Mouse (Mus musculus) forebrain, embryonic 13.5 days (tissue): ENCODE measurements around the gene Lrba. TPM values are rescaled to one million over a fixed set of nuclear protein-coding genes. Genes with fewer than 3 reads are reported as not detected.

Experiments used
- ATAC-seq: fragments of 200-750 bp; cut with Nextera tagmentation; 2 replicates; pipeline ENCODE4 v1.8.0; 2017
- H3K27ac ChIP-seq: fragments of 300-500 bp; sonication (generic); 2 replicates; pipeline ENCODE4 v1.5.1; 2015; ENCODE audit warnings: inconsistent platforms, mild to moderate bottlenecking, moderate library complexity
- H3K27me3 ChIP-seq: fragments of 300-500 bp; sonication (generic); 2 replicates; pipeline ENCODE4 v1.6.1; 2015; ENCODE audit warnings: mild to moderate bottlenecking, inconsistent platforms
- H3K36me3 ChIP-seq: fragments of 300-500 bp; sonication (generic); 2 replicates; pipeline ENCODE4 v1.6.1; 2015; ENCODE audit warnings: mild to moderate bottlenecking, inconsistent platforms; ENCODE audit not compliant: poor library complexity, severe bottlenecking
- H3K4me1 ChIP-seq: fragments of 300-500 bp; sonication (generic); 2 replicates; pipeline ENCODE4 v1.6.1; 2015; ENCODE audit warnings: inconsistent platforms
- H3K4me2 ChIP-seq: fragments of 300-500 bp; sonication (generic); 2 replicates; pipeline ENCODE4 v1.6.1; 2015; ENCODE audit warnings: inconsistent platforms, mild to moderate bottlenecking, moderate library complexity
- H3K4me3 ChIP-seq: fragments of 300-500 bp; sonication (generic); 2 replicates; pipeline ENCODE4 v1.5.1; 2015; ENCODE audit warnings: mild to moderate bottlenecking, inconsistent platforms
- H3K9ac ChIP-seq: fragments of 300-500 bp; sonication (generic); 2 replicates; pipeline ENCODE4 v1.6.1; 2015; ENCODE audit warnings: mild to moderate bottlenecking, inconsistent platforms
- H3K9me3 ChIP-seq: fragments of 300-500 bp; sonication (generic); replicated peaks from 2 replicates; pipeline ENCODE4 v1.6.1; 2016; ENCODE audit warnings: inconsistent platforms
- WGBS: fragments of 180-500 bp; shearing (Covaris S2); methylation state at CpG from one replicate; pipeline ENCODE4 v1.1.7; 2015; 5-methylcytosine and 5-hydroxymethylcytosine counted together
- polyA plus RNA-seq: library from polyadenylated mRNA; unstranded; fragments of >200 nt; fragmentation: Nextera tagmentation; extraction: Ambion mirVana; gene quantifications from 2 replicates; pipeline ENCODE4 v1.2.1, GENCODE M21; 2015

Lrba gene
- polyA plus RNA-seq, 1 experiment from 2014 or later, result 2.1 TPM

- H3K9me3 ChIP-seq, result no peaks in the 10 kb centered on the region
- no peak overlapping the region for H3K4me2 ChIP-seq
- H3K27ac ChIP-seq, result no peak overlapping the region
- no peak overlapping the region for H3K9ac ChIP-seq
- H3K27me3 ChIP-seq, result no peaks in the 10 kb centered on the region
- no peak overlapping the region for H3K4me3 ChIP-seq
- 48% methylated on average over 6 of the region's 6 CpGs for WGBS
- peaks cover 8% of the 10 kb centered on the region for H3K4me1 ChIP-seq
- ATAC-seq, result no peak
- peaks cover 71% of the 10 kb centered on the region for H3K36me3 ChIP-seq
Observed at GRCm38 (mm10) chr3:86796716-86797115, 572.2 kb downstream of the Lrba start.

GRCm38 (mm10) chr3:86797871-86798460, 573.5 kb downstream of the Lrba start:
- Histone ChIP-seq H3K9me3 (no peaks in the 10 kb centered on the region), H3K27ac (no peak overlapping the region), H3K4me2 (no peak overlapping the region), H3K4me3 (no peak overlapping the region), H3K27me3 (no peaks in the 10 kb centered on the region), H3K9ac (no peak overlapping the region), H3K4me1 (peaks cover 8% of the 10 kb centered on the region), H3K36me3 (peaks cover 64% of the 10 kb centered on the region)
- 86% methylated on average over 13 of the region's 13 CpGs for WGBS
- ATAC-seq, result no peak

GRCm38 (mm10) chr3:86799041-86799440, 574.6 kb downstream of the Lrba start:
- Histone ChIP-seq H3K9me3 (no peaks in the 10 kb centered on the region), H3K4me3 (no peak overlapping the region), H3K36me3 (peaks cover 59% of the 10 kb centered on the region), H3K9ac (no peak overlapping the region), H3K4me1 (peaks cover 3% of the 10 kb centered on the region), H3K27me3 (no peaks in the 10 kb centered on the region), H3K4me2 (no peak overlapping the region), H3K27ac (no peak overlapping the region)
- 93% methylated on average over 9 of the region's 9 CpGs for WGBS
- no peak for ATAC-seq

GRCm38 (mm10) chr3:86800841-86801240, 576.4 kb downstream of the Lrba start:
- Histone ChIP-seq H3K27ac (no peak overlapping the region), H3K4me2 (no peak overlapping the region), H3K9ac (no peak overlapping the region), H3K9me3 (no peaks in the 10 kb centered on the region), H3K36me3 (peaks cover 65% of the 10 kb centered on the region), H3K4me1 (0 out of 2 replicates have a peak, but pooled peaks cover 2% of the 10 kb centered on the region), H3K27me3 (no peaks in the 10 kb centered on the region), H3K4me3 (no peak overlapping the region)
- WGBS, result 91% methylated on average over 8 of the region's 8 CpGs
- no peak for ATAC-seq

- H3K9me3 ChIP-seq, result no peaks in the 10 kb centered on the region
- WGBS, result 70% methylated on average over 8 of the region's 8 CpGs
- H3K27me3 ChIP-seq, result no peaks in the 10 kb centered on the region
- ATAC-seq, result no peak
- H3K36me3 ChIP-seq, result peaks cover 58% of the 10 kb centered on the region
- no peak overlapping the region for H3K4me2 ChIP-seq
- no peak overlapping the region for H3K4me3 ChIP-seq
- no peak overlapping the region for H3K27ac ChIP-seq
- 0 out of 2 replicates have a peak, but pooled peaks cover 2% of the 10 kb centered on the region for H3K4me1 ChIP-seq
- H3K9ac ChIP-seq, result no peak overlapping the region
Observed at GRCm38 (mm10) chr3:86802825-86803224, 578.3 kb downstream of the Lrba start.

- no peaks in the 10 kb centered on the region for H3K27me3 ChIP-seq
- H3K9ac ChIP-seq, result no peak overlapping the region
- 91% methylated on average over 9 of the region's 9 CpGs for WGBS
- no peaks in the 10 kb centered on the region for H3K9me3 ChIP-seq
- H3K4me1 ChIP-seq, result peaks cover 2% of the 10 kb centered on the region; the same call in 1 of the 2 replicates
- no peak for ATAC-seq
- no peak overlapping the region for H3K4me3 ChIP-seq
- H3K4me2 ChIP-seq, result no peak overlapping the region
- peaks cover 49% of the 10 kb centered on the region for H3K36me3 ChIP-seq
- no peak overlapping the region for H3K27ac ChIP-seq
Observed at GRCm38 (mm10) chr3:86804265-86804664, 579.8 kb downstream of the Lrba start.

GRCm38 (mm10) chr3:86806834-86807233, 582.4 kb downstream of the Lrba start:
- H3K27me3 ChIP-seq, result no peaks in the 10 kb centered on the region
- no peak overlapping the region for H3K27ac ChIP-seq
- ATAC-seq, result no peak
- H3K4me2 ChIP-seq, result no peak overlapping the region
- H3K36me3 ChIP-seq, result peaks cover 45% of the 10 kb centered on the region
- no peaks in the 10 kb centered on the region for H3K9me3 ChIP-seq
- WGBS, result 97% methylated on average over 9 of the region's 9 CpGs
- no peak overlapping the region for H3K4me3 ChIP-seq
- no peak overlapping the region for H3K9ac ChIP-seq
- no peaks in the 10 kb centered on the region; the same call in 1 of the 2 replicates for H3K4me1 ChIP-seq

GRCm38 (mm10) chr3:86807750-86808467, 583.4 kb downstream of the Lrba start:
- Histone ChIP-seq H3K27ac (no peak overlapping the region), H3K4me2 (no peak overlapping the region), H3K4me3 (no peak overlapping the region), H3K36me3 (peaks cover 41% of the 10 kb centered on the region), H3K9me3 (no peaks in the 10 kb centered on the region), H3K27me3 (no peaks in the 10 kb centered on the region), H3K4me1 (no peaks in the 10 kb centered on the region; the same call in 1 of the 2 replicates), H3K9ac (no peak overlapping the region)
- WGBS, result 76% methylated on average over 14 of the region's 14 CpGs
- ATAC-seq, result no peak

GRCm38 (mm10) chr3:86809199-86809598, 584.7 kb downstream of the Lrba start:
- 82% methylated on average over 9 of the region's 9 CpGs for WGBS
- no peak overlapping the region for H3K4me2 ChIP-seq
- no peaks in the 10 kb centered on the region; the same call in 1 of the 2 replicates for H3K4me1 ChIP-seq
- peaks cover 42% of the 10 kb centered on the region for H3K36me3 ChIP-seq
- no peak overlapping the region for H3K4me3 ChIP-seq
- H3K9ac ChIP-seq, result no peak overlapping the region
- H3K27me3 ChIP-seq, result no peaks in the 10 kb centered on the region
- no peak overlapping the region for H3K27ac ChIP-seq
- no peak for ATAC-seq
- no peaks in the 10 kb centered on the region for H3K9me3 ChIP-seq

- Histone ChIP-seq H3K9me3 (no peaks in the 10 kb centered on the region), H3K4me1 (no peaks in the 10 kb centered on the region; the same call in 1 of the 2 replicates), H3K9ac (no peak overlapping the region), H3K4me3 (no peak overlapping the region), H3K27ac (no peak overlapping the region), H3K27me3 (no peaks in the 10 kb centered on the region), H3K36me3 (peaks cover 42% of the 10 kb centered on the region), H3K4me2 (no peak overlapping the region)
- ATAC-seq, result no peak
- WGBS, result 68% methylated on average over 2 of the region's 2 CpGs
Observed at GRCm38 (mm10) chr3:86809646-86810045, 585.2 kb downstream of the Lrba start.

- ATAC-seq, result no peak
- H3K9ac ChIP-seq, result no peak overlapping the region
Observed at GRCm38 (mm10) chr3:86810908-86811307, 586.4 kb downstream of the Lrba start.

GRCm38 (mm10) chr3:86812689-86813088, 588.2 kb downstream of the Lrba start:
- Histone ChIP-seq H3K9ac (no peak overlapping the region), H3K27ac (no peak overlapping the region), H3K4me1 (peaks cover 2% of the 10 kb centered on the region), H3K36me3 (peaks cover 33% of the 10 kb centered on the region), H3K9me3 (no peaks in the 10 kb centered on the region), H3K4me3 (no peak overlapping the region), H3K4me2 (no peak overlapping the region), H3K27me3 (no peaks in the 10 kb centered on the region)
- ATAC-seq, result peak; percentile 88
- WGBS, result 22% methylated on average over 3 of the region's 3 CpGs

More at GRCm38 (mm10) chr3:86810908-86811307, 586.4 kb downstream of the Lrba start:
- H3K36me3 ChIP-seq, result peaks cover 37% of the 10 kb centered on the region
- 90% methylated on average over 5 of the region's 5 CpGs for WGBS
- no peaks in the 10 kb centered on the region; the same call in 1 of the 2 replicates for H3K4me1 ChIP-seq
- H3K9me3 ChIP-seq, result no peaks in the 10 kb centered on the region
- H3K27me3 ChIP-seq, result no peaks in the 10 kb centered on the region
- H3K4me3 ChIP-seq, result no peak overlapping the region
- no peak overlapping the region for H3K27ac ChIP-seq
- no peak overlapping the region for H3K4me2 ChIP-seq
